Mouse (Mus musculus): Measurements from ENCODE around the gene Wbp4.

DNA sequence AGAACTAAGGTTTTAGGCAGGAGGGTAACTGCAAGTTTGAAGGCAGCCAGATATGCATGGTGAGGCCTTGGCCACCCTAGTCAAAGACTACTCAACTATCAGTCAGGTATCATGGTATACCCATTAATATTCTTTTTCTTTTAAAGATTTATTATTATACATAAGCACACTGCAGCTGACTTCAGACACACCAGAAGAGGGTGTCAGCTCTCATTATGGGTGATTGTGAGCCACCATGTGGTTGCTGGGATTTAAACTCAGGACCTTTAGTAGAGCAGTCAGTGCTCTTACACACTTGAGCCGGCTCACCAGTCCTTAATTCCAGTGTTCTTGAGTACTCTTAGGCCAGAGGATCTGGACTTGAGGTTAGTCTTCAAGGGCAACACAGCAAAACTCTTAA, 20.9 kb downstream of the Wbp4 start:
- TF ChIP-seq CTCF (IDR thresholded peaks at IDR 0.05; ENCODE audit: control insufficient read depth, insufficient read depth, low read length) (no peak), POLR2A (IDR thresholded peaks at IDR 0.05; ENCODE audit: borderline replicate concordance, control insufficient read depth, low read depth, low read length) (no peak)
